Mouse (Mus musculus): ENCODE measurements around the gene Fam166a. TPM values are rescaled to one million over a fixed set of nuclear protein-coding genes. Genes with fewer than 3 reads are reported as not detected.

Fam166a gene
- total RNA-seq, 2 experiments from 2014 or later: not detected

DNA sequence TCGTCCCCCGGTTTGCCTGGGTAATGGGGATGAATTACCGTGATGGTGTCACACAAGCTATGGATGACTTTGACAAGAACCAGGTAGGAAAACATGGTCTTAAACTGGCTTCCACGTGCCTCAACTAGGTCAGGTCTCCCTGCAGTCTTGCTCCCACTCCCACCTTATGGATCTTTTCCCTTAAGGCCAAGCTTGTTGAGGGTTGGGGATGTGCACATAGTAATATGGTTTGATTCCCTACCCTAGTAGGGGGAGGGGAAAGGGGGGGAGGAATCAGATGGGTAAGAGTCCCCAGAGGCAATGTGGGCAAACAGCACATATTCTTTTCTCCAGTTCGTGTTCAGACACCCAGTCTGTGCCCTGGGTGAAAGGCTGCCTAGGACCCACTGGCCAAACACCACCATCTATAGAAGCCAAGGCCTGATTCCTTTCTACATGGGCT, 2.8 kb downstream of the Fam166a start:
- DNase-seq (ENCODE audit: low spot score in 2 of 2): no peak

- peak; percentile 82 for DNase-seq (ENCODE audit: low spot score in 2 of 2)
Measured at GRCm38 (mm10) chr2:25223681-25224491, 5.3 kb downstream of the Fam166a start.

DNA sequence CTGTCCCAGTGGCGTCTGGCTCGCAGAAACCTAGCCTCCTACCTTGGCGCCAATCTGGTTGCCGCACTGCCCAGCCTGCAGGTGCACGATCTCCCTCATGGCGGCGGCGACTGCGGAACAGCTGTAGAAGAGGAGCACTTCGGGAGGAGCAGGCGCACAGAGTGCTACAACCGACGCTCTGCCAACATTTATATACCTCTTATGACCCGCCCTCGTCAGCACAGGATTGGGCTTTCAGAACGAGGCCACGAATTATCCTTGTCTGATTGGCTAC, 5.9 kb downstream of the Fam166a start, which contains the start of gene Tubb4b:
Gene Tubb4b (minus strand): TSS at position 211 of the 274 bp plus-strand sequence.
- DNase-seq (ENCODE audit: low spot score in 2 of 2): no peak

DNA sequence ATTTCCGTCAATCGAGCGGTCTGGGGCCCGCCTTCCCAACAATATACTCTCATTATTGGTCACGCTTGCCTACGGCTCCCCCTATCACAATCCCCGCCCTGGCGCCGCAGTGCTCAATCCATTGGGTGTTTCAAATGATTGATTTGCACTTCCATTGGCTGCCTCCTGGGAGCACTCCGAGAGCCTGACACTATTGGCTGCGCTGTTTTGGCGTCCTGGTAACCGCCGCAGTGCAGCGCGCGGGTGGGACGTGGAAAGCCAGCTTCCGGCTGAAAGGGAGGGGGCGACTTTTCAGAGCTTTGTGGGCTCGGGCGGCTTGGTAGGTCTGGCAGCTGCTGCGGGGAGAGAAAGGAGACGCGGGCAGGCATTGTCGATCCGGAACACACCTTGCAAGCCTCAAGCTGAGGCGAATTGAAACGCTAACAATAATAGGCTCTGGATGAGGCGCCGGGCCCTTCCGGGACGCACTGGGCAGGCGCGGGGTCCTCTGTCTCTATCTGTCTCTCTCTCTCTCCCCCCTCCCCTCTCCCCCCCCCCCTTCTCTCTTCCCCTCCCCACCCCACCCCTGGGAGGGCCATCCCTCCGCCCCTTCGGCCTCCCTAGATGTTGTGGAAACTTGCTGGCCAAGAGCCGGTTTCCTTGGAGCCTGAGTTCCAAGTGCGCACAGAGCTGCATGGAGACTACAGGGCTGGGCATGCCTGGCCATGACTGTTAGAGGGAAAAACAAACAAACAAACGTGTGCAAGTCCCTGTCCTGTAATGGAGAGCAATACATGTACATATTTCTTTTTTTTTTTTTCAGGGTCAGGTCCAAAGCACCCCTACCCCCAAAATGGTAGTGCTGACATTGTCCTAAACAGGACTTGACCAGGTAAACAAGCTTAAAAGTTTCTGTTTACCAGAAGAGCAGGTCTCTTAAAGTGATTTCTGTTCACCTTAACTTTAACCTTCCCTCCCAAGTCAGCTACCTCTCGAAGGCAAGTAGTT, 6.5 kb downstream of the Fam166a start:
- peak; percentile 86 to 87 for DNase-seq (ENCODE audit: low spot score in 2 of 2)

DNA sequence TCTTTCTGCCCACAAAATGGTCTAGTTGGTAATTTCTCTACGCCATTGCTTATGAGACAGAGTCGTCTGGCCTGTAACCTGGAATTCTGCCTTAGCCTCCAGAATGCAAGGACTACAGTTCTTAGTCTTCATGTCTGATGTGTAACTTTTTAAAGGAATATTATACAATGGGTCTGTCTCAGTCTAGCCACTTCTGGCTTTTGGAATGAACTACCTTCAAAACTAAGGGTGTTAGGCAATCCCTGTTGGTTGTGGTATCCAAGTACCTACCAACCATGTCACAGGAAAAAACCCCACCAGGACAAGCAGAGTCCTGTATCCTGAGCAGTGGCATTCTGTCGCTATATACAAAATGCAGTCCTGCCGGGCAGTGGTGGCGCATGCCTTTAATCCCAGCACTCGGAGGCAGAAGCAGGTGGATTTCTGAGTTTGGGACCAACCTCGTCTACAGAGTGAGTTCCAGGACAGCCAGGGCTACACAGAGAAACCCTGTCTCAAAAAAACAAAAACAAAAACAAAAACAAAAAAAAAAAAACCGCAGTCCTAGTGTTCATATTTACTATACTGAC, 7.3 kb downstream of the Fam166a start:
- DNase-seq (ENCODE audit: low spot score in 2 of 2): no peak

DNA sequence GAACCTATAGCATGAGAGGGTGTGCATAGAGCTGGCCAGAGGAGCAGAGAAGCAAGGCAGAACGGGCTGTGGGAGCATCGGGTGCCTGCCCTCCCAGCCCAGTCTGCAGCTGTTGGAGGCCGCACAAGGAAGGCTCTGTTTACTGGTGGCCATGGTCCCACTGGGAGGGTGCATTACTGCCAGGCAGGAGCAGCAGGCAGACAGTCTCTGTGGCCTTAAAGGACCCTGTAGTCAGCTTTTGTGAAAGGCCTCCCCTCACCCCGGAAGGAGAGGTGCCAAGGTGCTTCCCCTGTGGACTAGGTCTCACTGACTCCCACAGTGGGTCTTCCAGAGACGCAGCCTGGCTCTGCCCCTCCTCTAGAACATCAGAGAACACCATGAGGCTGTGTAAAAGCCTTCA, 8.3 kb downstream of the Fam166a start:
- no peak for DNase-seq (ENCODE audit: low spot score in 2 of 2)

GRCm38 (mm10) chr2:25227406-25227805, 8.9 kb downstream of the Fam166a start:
- DNase-seq (ENCODE audit: low spot score in 2 of 2): no peak

GRCm38 (mm10) chr2:25228431-25228889, 9.9 kb downstream of the Fam166a start:
- DNase-seq (ENCODE audit: low spot score in 2 of 2): peak; percentile 78 to 83

GRCm38 (mm10) chr2:25228995-25229530, 10.5 kb downstream of the Fam166a start:
- DNase-seq (ENCODE audit: low spot score in 2 of 2): no peak

GRCm38 (mm10) chr2:25229582-25229981, 11.0 kb downstream of the Fam166a start:
- no peak for DNase-seq (ENCODE audit: low spot score in 2 of 2)

DNA sequence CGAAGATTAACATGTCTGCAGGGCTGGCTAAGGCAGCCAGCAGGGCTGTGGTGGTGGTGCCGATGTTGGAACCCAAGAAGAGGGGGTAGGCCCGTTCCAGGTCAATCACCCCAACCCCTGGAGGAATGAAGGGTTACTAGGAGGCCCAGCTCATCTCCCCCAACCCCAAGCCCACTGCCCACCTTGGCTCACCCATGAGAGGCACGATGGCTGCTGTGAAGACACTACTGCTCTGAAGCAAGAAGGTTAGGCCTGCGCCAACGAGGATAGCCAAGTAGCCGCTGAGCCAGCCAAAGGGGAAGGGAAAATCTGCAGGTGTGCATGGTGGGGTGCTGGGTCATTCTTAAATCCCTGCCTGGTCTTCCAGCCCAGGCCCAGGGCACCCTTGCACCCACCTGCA, 12.0 kb downstream of the Fam166a start:
- no peak for DNase-seq (ENCODE audit: low spot score in 2 of 2)

DNA sequence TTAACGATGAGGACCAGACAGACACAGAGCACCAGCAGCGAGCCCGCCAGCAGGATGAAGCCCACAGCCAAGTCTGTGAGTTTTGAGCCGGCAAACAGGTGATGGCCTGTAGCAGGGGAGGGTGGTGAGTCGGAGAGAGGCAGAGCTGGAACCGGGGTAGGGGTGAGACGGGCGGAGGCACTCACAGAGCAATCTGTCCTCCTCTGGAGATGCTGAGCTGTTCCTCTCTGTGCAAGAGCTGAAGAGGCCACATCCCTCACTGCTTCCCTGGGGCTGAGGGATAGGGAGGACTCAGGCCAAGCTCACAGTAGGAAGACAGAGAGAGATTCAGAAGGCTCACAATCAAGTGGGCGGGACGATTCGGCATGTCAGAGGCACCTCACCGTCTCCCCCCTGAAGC, 12.5 kb downstream of the Fam166a start:
- no peak for DNase-seq (ENCODE audit: low spot score in 2 of 2)

DNA sequence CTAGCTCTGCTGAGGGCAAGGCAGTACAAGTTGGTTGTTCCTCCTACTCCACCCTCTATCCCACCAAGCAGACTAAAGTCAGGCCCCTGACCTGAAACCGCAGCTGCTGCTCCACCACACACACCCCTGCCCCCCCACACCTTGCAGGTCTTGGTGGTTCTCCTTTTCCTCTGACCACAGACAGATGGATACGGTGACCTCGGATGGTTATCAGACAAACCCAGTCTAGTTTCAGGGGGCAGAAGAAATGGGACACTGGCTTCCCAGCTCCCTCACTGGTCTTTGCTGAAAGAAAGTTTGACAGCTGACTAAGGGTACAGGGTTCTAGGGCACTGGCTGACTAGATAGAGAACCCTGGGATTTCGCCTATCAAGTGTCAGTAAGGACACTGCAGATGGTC, 14.9 kb downstream of the Fam166a start:
- DNase-seq (ENCODE audit: low spot score in 2 of 2): no peak

DNA sequence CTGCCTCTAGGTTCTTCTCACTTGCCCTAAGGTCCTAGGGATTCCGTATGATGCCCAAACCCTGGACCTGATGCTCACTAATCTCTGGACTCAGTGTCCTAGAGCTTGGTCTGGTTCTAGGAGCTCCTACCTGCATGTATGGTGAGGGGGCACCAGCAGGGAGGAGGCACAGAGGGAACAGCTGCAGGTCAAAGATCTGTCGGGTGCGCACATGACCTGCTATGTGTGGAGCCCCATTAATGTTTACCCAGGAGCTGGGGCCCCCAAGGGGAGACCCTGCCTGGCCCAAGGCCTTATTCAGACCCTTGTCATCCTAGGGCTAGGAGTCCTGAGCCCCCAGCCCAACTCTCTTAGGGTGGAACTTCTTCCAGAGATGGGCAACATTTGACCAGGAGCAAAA, 15.5 kb downstream of the Fam166a start, which contains the start of gene Slc34a3:
Gene Slc34a3 (minus strand): TSS at position 315 of the 400 bp plus-strand sequence.
- DNase-seq (ENCODE audit: low spot score in 2 of 2): no peak

- no peak for DNase-seq (ENCODE audit: low spot score in 2 of 2)
Measured at GRCm38 (mm10) chr2:25234551-25235220, 16.1 kb downstream of the Fam166a start.

DNA sequence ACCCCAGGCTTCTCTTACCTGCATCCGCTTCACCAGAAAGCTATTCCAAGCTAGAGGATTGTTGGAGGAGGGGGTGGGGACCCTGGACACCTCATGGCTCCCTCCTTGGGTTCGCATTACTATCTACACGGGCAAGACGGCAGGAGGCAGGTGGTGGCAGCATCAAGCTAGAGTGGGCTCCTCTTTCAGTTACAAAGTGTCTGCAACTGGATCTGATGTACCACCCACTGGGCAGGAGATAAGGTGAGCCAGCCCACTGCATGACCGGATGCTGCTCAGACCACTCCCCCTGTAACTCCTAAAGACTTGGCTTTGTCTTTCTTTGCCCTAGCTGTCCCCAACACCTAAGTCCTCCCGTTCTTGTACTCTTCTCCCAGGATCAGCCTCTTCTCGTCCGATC, 18.1 kb downstream of the Fam166a start, which contains the start of gene Rnf224:
Gene Rnf224 (minus strand): TSS at position 174 of the 400 bp plus-strand sequence.
- no peak for DNase-seq (ENCODE audit: low spot score in 2 of 2)

DNA sequence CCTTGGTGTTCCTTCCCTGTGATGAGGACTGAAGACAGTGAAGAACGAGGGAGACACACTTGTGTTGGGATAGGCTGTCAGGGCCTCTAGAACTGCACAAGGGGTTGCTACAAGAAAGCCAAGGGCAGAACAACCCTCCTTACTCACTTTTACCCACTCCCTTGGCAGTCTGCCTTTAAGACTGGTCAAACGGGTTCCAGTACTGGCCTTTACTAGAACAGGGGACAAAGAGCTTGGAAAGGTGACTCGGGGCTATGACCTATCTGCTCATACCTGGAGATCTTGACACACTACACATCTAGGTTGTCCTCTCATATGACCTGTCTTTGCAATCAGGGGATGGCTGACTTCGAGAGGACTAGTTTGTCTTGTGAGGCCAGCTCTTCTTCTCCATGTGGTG, 19.0 kb downstream of the Fam166a start:
- DNase-seq (ENCODE audit: low spot score in 2 of 2): no peak

GRCm38 (mm10) chr2:25238106-25238505, 19.6 kb downstream of the Fam166a start:
- DNase-seq (ENCODE audit: low spot score in 2 of 2): no peak

DNA sequence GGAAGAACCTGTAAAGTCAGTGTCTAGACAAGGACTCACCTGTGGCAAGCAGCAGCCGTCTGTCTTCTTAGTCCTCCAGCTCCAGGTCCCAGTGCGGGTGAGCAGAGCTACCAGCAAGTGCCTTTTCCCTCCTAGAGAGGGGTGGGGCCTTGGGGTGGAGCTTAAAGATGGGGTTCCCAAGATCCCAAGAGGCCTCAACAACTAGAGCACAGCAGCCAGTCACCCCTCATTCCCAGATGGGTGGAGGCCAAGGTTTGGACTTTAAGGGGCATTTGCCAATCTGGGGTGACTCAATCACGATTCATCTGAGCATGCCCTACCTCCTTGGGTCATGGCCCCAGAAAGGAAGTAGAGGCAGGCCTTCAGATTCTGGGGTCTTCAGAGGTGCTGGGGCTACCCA, 21.2 kb downstream of the Fam166a start:
- no peak for DNase-seq (ENCODE audit: low spot score in 2 of 2)

DNA sequence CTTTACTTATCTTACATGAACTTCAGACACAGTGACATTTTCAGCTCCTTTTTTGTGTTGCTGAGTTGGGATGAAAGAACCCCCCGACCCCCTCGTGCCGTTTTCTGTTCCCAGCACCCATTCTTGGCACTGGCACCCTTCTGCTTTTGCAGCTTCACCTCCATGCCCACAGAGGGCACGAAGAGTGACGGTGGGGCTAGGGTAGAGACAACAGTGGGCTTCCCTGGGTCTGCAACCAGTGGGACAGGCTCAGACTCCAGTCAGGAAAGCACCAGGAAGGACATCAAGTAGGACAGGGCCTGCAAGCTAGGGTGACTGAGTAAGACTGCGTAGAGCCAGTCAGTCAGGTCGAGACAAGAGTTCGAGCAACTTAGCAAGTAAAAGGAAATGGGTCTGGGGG, 21.8 kb downstream of the Fam166a start:
- no peak for DNase-seq (ENCODE audit: low spot score in 2 of 2)

All from adrenal gland, adult 18-20 months (tissue).